Mouse (Mus musculus) heart, embryonic 14.5 days (tissue): Measurements from ENCODE around the gene Vps8. TPM values are rescaled to one million over a fixed set of nuclear protein-coding genes. Genes with fewer than 3 reads are reported as not detected.

Source experiments
- ATAC-seq: fragments of 200-750 bp; cut with Nextera tagmentation; 2 replicates; pipeline ENCODE4 v1.8.0; 2017; ENCODE audit warnings: low read depth, moderate TSS enrichment; ENCODE audit not compliant: insufficient number of reproducible peaks, insufficient read depth, low FRiP score
- H3K27ac ChIP-seq, 2 experiments: fragments of 200-500 bp in 1 of 2; fragments of 300-500 bp in 1 of 2; sonication (generic) in 1 of 2; replicated peaks in 1 of 2; 2 replicates each; pipeline ENCODE4 v1.5.1; 2012 to 2014; ENCODE audit warnings: low read depth in 2 of 2, low read length in 2 of 2, control low read depth in 1 of 2, mild to moderate bottlenecking in 1 of 2, mixed read lengths in 1 of 2; ENCODE audit not compliant: control insufficient read depth in 1 of 2, insufficient read depth in 1 of 2
- H3K27me3 ChIP-seq: fragments of 300-500 bp; sonication (generic); 2 replicates; pipeline ENCODE4 v1.6.1; 2014; ENCODE audit warnings: mild to moderate bottlenecking, low read length, control low read depth; ENCODE audit not compliant: control insufficient read depth, insufficient read depth
- H3K36me3 ChIP-seq: fragments of 300-500 bp; sonication (generic); 2 replicates; pipeline ENCODE4 v1.6.1; 2014; ENCODE audit warnings: mild to moderate bottlenecking, control low read depth, low read length, mixed read lengths; ENCODE audit not compliant: control insufficient read depth, insufficient read depth
- H3K4me1 ChIP-seq, 2 experiments: fragments of 200-500 bp in 1 of 2; fragments of 300-500 bp in 1 of 2; sonication (generic) in 1 of 2; 2 replicates each; pipeline ENCODE4 v1.6.1; 2012 to 2014; ENCODE audit warnings: low read length in 2 of 2, control low read depth in 1 of 2, mixed read lengths in 1 of 2; ENCODE audit not compliant: control insufficient read depth in 2 of 2, insufficient read depth in 2 of 2
- H3K4me2 ChIP-seq: fragments of 300-500 bp; sonication (generic); 2 replicates; pipeline ENCODE4 v1.6.1; 2014; ENCODE audit warnings: mild to moderate bottlenecking, low read length
- H3K4me3 ChIP-seq, 2 experiments: fragments of 200-500 bp in 1 of 2; fragments of 300-500 bp in 1 of 2; sonication (generic) in 1 of 2; 2 replicates each; pipeline ENCODE4 v1.5.1; 2012 to 2014; ENCODE audit warnings: low read length in 2 of 2, mild to moderate bottlenecking in 2 of 2, control low read depth in 1 of 2, low read depth in 1 of 2, moderate library complexity in 1 of 2; ENCODE audit not compliant: control insufficient read depth in 1 of 2, insufficient read depth in 1 of 2
- H3K9ac ChIP-seq: fragments of 300-500 bp; sonication (generic); 2 replicates; pipeline ENCODE4 v1.6.1; 2014; ENCODE audit warnings: mild to moderate bottlenecking, low read length
- H3K9me3 ChIP-seq: fragments of 300-500 bp; sonication (generic); 2 replicates; pipeline ENCODE4 v1.6.1; 2016; ENCODE audit warnings: low read length, control low read depth; ENCODE audit not compliant: control insufficient read depth
- WGBS: fragments of 180-500 bp; shearing (Covaris S2); extraction: QIAGEN DNeasy Blood & Tissue Kit; methylation state at CpG from one replicate; pipeline ENCODE4 v1.1.7; 2014; 5-methylcytosine and 5-hydroxymethylcytosine counted together
- polyA plus RNA-seq: library from polyadenylated mRNA; unstranded; fragments of >200 nt; fragmentation: Nextera tagmentation; extraction: Ambion mirVana; gene quantifications from 2 replicates; pipeline ENCODE4 v1.2.1, GENCODE M21; 2014

The Vps8 gene
- polyA plus RNA-seq, 1 experiment from 2014 or later = 27.7 TPM

- Histone ChIP-seq H3K27ac (no peak overlapping the region), H3K4me1 (peaks cover 21 to 23% of the 10 kb centered on the region in 2 experiments), H3K27me3 (no peaks in the 10 kb centered on the region), H3K9me3 (no peaks in the 10 kb centered on the region), H3K9ac (no peak overlapping the region), H3K4me2 (no peak overlapping the region), H3K36me3 (no peaks in the 10 kb centered on the region), H3K4me3 (no peak overlapping the region)
- ATAC-seq = 0 out of 2 replicates have a peak, but pooled peaks have one; percentile 27
- 32% methylated on average over 6 of the region's 6 CpGs for WGBS
Measured at GRCm38 (mm10) chr16:21405224-21405969, 17.5 kb upstream of the Vps8 start.

- no peaks in the 10 kb centered on the region for H3K27me3 ChIP-seq
- H3K27ac ChIP-seq = no peak overlapping the region
- H3K4me3 ChIP-seq = no peak overlapping the region
- H3K4me2 ChIP-seq = no peak overlapping the region
- no peak for ATAC-seq
- WGBS = 37% methylated on average over 6 of the region's 6 CpGs
- no peak overlapping the region for H3K9ac ChIP-seq
- H3K9me3 ChIP-seq = no peaks in the 10 kb centered on the region
- H3K4me1 ChIP-seq = peaks cover 21 to 23% of the 10 kb centered on the region in 2 experiments
- H3K36me3 ChIP-seq = no peaks in the 10 kb centered on the region
Measured at GRCm38 (mm10) chr16:21406136-21406535, 16.8 kb upstream of the Vps8 start.

- Histone ChIP-seq H3K27me3 (0 out of 2 replicates have a peak, but pooled peaks cover 2% of the 10 kb centered on the region), H3K4me2 (no peak overlapping the region), H3K9me3 (no peaks in the 10 kb centered on the region), H3K27ac (no peak overlapping the region), H3K36me3 (no peaks in the 10 kb centered on the region), H3K4me1 (no peaks in the 10 kb centered on the region), H3K4me3 (no peak overlapping the region), H3K9ac (no peak overlapping the region)
- no peak for ATAC-seq
Measured at GRCm38 (mm10) chr16:21411779-21412178, 11.1 kb upstream of the Vps8 start.

- ATAC-seq = no peak; the same call in 1 of the 2 replicates
- WGBS = 22% methylated on average over 8 of the region's 8 CpGs
- Histone ChIP-seq H3K4me2 (no peak overlapping the region), H3K27me3 (0 out of 2 replicates have a peak, but pooled peaks cover 2% of the 10 kb centered on the region), H3K9me3 (no peaks in the 10 kb centered on the region), H3K9ac (no peak overlapping the region), H3K4me3 (no peak overlapping the region), H3K27ac (no peak overlapping the region), H3K4me1 (peaks cover 0 to 2% of the 10 kb centered on the region in 2 experiments; a peak in 2 of 4 replicates), H3K36me3 (no peaks in the 10 kb centered on the region)
Measured at GRCm38 (mm10) chr16:21412593-21413047, 10.3 kb upstream of the Vps8 start.

DNA sequence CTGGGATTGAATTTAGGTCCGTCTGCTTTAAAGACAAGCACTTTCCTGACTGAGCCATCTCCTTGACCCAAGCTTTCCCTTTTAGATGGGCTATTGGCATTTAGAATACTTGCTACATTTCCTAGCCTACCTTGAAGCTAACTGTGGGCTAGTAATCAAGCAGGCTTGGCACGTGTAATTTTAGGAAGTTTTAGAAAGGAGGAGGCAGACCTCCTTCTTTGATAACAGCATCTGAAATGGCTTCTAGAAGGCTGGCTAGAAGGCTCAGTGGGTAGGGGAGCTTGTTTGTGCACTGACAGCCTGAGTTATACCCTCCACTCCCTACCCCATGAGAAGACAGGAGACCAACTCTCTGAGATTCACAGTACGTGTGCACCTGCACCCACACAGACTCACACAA, 9.1 kb upstream of the Vps8 start:
- Histone ChIP-seq H3K27me3 (0 out of 2 replicates have a peak, but pooled peaks cover 2% of the 10 kb centered on the region), H3K9me3 (no peaks in the 10 kb centered on the region), H3K27ac (no peak overlapping the region), H3K4me1 (peaks cover 0 to 2% of the 10 kb centered on the region in 2 experiments; a peak in 2 of 4 replicates), H3K9ac (no peak overlapping the region), H3K36me3 (no peaks in the 10 kb centered on the region), H3K4me2 (no peak overlapping the region), H3K4me3 (no peak overlapping the region)
- 65% methylated on average over 3 of the region's 3 CpGs for WGBS
- ATAC-seq = no peak

DNA sequence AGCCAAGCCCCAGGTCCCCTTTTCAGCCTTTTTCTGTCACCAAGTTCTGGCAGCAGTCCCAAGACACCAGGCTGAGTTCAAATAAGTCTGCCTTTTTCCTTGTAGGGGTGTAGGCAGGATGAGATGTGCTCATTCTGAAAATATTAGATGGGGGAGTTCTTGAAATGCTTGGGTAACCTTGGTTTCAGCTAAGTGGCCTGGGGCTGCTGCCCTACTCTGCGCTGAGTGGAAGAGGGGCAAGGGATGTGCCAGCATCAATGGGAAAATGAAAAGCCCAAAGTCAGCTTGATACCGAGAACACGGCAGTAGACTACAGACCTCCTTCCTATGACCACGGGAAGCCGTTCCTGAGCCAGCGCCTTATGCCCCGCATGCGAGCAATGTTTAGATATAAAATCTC, 7.8 kb upstream of the Vps8 start:
- 92% methylated on average over 8 of the region's 8 CpGs for WGBS
- Histone ChIP-seq H3K4me2 (no peak overlapping the region), H3K4me1 (peaks cover 0 to 2% of the 10 kb centered on the region in 2 experiments; a peak in 2 of 4 replicates), H3K9me3 (no peaks in the 10 kb centered on the region), H3K36me3 (no peaks in the 10 kb centered on the region), H3K27me3 (0 out of 2 replicates have a peak, but pooled peaks cover 2% of the 10 kb centered on the region), H3K27ac (no peak overlapping the region), H3K4me3 (no peak overlapping the region), H3K9ac (no peak overlapping the region)
- ATAC-seq = no peak

GRCm38 (mm10) chr16:21418012-21418411, 4.9 kb upstream of the Vps8 start:
- 56% methylated on average over 5 of the region's 5 CpGs for WGBS
- ATAC-seq = no peak

More at GRCm38 (mm10) chr16:21418012-21418411, 4.9 kb upstream of the Vps8 start:
- Histone ChIP-seq H3K9ac (no peak overlapping the region), H3K4me3 (no peak overlapping the region), H3K4me2 (no peak overlapping the region), H3K27me3 (0 out of 2 replicates have a peak, but pooled peaks cover 2% of the 10 kb centered on the region), H3K4me1 (peaks cover 2 to 8% of the 10 kb centered on the region in 2 experiments; a peak in 3 of 4 replicates), H3K27ac (no peak overlapping the region), H3K36me3 (no peaks in the 10 kb centered on the region), H3K9me3 (no peaks in the 10 kb centered on the region)
